Mouse (Mus musculus) neural tube, embryonic 12.5 days (tissue): ENCODE results near the gene Ezh2. TPM values are rescaled to one million over a fixed set of nuclear protein-coding genes. Genes with fewer than 3 reads are reported as not detected.
A peak's percentile ranks its signal among the peaks of the same experiment; 100 is the strongest.
"Not testable (repeated sequence)": the region's sequence is repeated elsewhere in the genome, so short reads cannot be mapped to it uniquely, and the experiment has no call there.

Source experiments
- ATAC-seq: fragments of 200-750 bp; cut with Nextera tagmentation; 2 replicates; pipeline ENCODE4 v1.8.0; 2017; ENCODE audit warnings: low read depth, mild to moderate bottlenecking, moderate TSS enrichment, moderate library complexity; ENCODE audit not compliant: low FRiP score
- H3K27ac ChIP-seq: fragments of 300-500 bp; sonication (generic); 2 replicates; pipeline ENCODE4 v1.5.1; 2016
- H3K27me3 ChIP-seq: fragments of 300-500 bp; sonication (generic); replicated peaks from 2 replicates; pipeline ENCODE4 v1.6.1; 2016; ENCODE audit warnings: mild to moderate bottlenecking
- H3K36me3 ChIP-seq: fragments of 300-500 bp; sonication (generic); 2 replicates; pipeline ENCODE4 v1.6.1; 2016; ENCODE audit warnings: mild to moderate bottlenecking
- H3K4me1 ChIP-seq: fragments of 300-500 bp; sonication (generic); 2 replicates; pipeline ENCODE4 v1.6.1; 2016
- H3K4me2 ChIP-seq: fragments of 300-500 bp; sonication (generic); replicated peaks from 2 replicates; pipeline ENCODE4 v1.6.1; 2016; ENCODE audit warnings: mild to moderate bottlenecking
- H3K4me3 ChIP-seq: fragments of 300-500 bp; sonication (generic); 2 replicates; pipeline ENCODE4 v1.5.1; 2016
- H3K9ac ChIP-seq: fragments of 300-500 bp; sonication (generic); 2 replicates; pipeline ENCODE4 v1.6.1; 2016; ENCODE audit warnings: mild to moderate bottlenecking
- H3K9me3 ChIP-seq: fragments of 300-500 bp; sonication (generic); 2 replicates; pipeline ENCODE4 v1.6.1; 2016; ENCODE audit warnings: mild to moderate bottlenecking
- WGBS: fragments of 180-500 bp; shearing (Covaris S2); methylation state at CpG from one replicate; pipeline ENCODE4 v1.1.7; 2016; 5-methylcytosine and 5-hydroxymethylcytosine counted together
- polyA plus RNA-seq: library from polyadenylated mRNA; unstranded; fragments of >200 nt; fragmentation: Nextera tagmentation; extraction: Ambion mirVana; gene quantifications from 2 replicates; pipeline ENCODE4 v1.2.1, GENCODE M21; 2016

Gene Ezh2
- polyA plus RNA-seq, 1 experiment from 2014 or later = 162 TPM

DNA sequence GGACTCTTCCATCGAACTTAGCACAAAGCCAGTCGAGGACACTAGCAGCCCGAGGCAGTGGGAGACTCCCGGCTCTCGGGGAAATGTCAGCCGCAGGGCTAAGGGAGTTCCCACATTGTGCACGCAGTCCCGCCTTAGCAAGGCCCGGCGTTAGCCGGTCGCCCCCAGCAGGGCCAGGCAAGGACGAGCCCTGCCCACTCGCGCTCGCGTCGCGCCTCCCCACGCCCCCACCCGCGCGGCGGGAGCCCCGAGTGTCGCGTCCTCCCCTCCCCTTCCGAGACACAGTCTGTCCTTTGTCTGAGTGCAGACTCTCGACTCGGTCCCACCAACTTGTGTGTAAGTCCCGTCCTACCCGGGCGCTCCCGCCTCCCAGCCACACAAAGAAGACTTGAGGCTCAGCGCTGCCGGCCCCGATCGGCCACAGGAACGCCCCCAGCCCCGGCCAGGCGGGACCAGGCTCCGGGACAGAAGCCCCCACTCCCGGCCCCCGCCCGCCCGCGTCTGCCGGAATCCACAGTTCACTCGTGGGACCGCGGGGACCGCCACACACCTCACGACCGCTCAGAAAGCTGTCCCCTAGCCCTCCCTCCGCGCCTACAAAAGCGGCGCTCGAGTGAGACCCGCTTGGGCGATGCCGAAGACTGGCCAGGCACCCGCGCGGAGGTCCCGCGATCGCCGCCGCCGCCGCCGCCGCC, 853 bp downstream of the Ezh2 start:
- WGBS = under 1% methylated on average over 74 of the region's 74 CpGs
- ATAC-seq = peak; percentile 73

DNA sequence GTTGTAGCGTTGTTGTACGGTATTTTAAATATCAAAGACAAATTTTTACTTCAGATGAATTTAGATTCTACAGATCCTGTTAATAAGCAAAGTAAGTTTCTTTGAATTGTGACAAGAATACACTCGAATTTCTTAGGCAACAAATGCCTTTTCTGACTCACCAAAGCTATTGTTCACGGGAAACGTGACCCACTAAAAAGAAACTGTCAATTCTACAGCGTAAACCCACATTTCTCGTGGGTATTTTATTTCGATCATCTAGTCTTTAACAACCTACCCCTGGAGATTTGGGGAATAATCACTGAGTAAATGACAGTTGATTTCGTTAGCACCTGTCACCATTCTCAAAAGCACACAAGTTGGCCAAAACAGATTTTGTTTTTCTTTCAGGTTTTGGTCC, 1.6 kb downstream of the Ezh2 start:
- Histone ChIP-seq H3K27me3 (no peaks in the 10 kb centered on the region), H3K4me3 (peak overlapping the region; percentile 96), H3K4me1 (peaks cover 6% of the 10 kb centered on the region; the same call in 1 of the 2 replicates), H3K9ac (peak overlapping the region; percentile 99), H3K27ac (no peak overlapping the region; the same call in 1 of the 2 replicates), H3K9me3 (no peaks in the 10 kb centered on the region), H3K4me2 (peak overlapping the region; percentile 71), H3K36me3 (no peaks in the 10 kb centered on the region)
- 9% methylated on average over 9 of the region's 9 CpGs for WGBS
- no peak for ATAC-seq

More for the DNA sequence above, 853 bp downstream of the Ezh2 start:
- Histone ChIP-seq H3K4me1 (peaks cover 6% of the 10 kb centered on the region; the same call in 1 of the 2 replicates), H3K4me3 (peak overlapping the region; percentile 96), H3K27me3 (no peaks in the 10 kb centered on the region), H3K36me3 (no peaks in the 10 kb centered on the region), H3K27ac (peak overlapping the region; percentile 99), H3K9me3 (no peaks in the 10 kb centered on the region), H3K4me2 (peak overlapping the region; percentile 71), H3K9ac (peak overlapping the region; percentile 99)

DNA sequence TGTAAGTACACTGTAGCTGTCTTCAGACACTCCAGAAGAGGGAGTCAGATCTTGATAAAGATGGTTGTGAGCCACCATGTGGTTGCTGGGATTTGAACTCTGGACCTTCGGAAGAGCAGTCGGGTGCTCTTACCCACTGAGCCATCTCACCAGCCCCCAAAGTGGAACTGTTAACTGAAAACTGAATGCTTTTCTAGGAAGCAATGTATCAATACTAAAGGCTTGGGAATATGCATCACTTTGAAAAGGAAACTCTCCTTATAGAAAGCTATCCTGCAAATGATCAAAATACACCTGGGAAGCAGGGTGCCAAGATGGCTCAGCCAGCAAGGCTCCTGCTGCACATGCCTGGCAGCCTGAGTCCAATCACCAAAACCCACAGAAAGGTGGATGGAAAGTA, 7.8 kb downstream of the Ezh2 start:
- H3K4me2 ChIP-seq, H3K36me3 ChIP-seq, H3K9me3 ChIP-seq, ATAC-seq, H3K9ac ChIP-seq, H3K27ac ChIP-seq, H3K4me3 ChIP-seq, H3K4me1 ChIP-seq, H3K27me3 ChIP-seq: not testable (repeated sequence)
- 89% methylated on average over 2 of the region's 2 CpGs for WGBS

DNA sequence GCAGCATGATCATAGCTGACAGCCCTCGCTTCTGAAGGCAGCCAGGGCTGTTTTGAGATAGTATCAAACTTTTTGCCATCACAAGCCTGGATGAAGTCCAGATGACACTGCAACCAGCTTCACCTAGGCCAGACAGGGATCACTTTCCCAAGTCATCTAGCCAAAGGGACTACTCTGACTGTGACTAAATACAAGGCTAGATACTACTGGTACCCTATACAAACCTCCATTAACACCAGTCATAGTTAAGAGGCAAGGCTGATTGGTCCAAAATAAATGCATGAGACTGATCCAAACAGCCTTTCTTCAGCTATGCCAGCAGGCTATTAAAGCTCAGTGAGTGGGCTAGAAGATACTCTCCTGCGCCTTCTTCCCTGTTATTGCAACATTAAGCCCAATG, 22.3 kb downstream of the Ezh2 start:
- peaks cover 35% of the 10 kb centered on the region for H3K36me3 ChIP-seq
- H3K27me3 ChIP-seq = no peaks in the 10 kb centered on the region
- H3K4me3 ChIP-seq = no peak overlapping the region
- no peak for ATAC-seq
- H3K9ac ChIP-seq = no peak overlapping the region
- no peaks in the 10 kb centered on the region for H3K9me3 ChIP-seq
- H3K27ac ChIP-seq = no peak overlapping the region
- WGBS = 95% methylated on average over 2 of the region's 2 CpGs
- no peak overlapping the region for H3K4me2 ChIP-seq
- H3K4me1 ChIP-seq = no peaks in the 10 kb centered on the region

GRCm38 (mm10) chr6:47565326-47566035, 29.7 kb downstream of the Ezh2 start:
- Histone ChIP-seq H3K4me3 (no peak overlapping the region), H3K27me3 (no peaks in the 10 kb centered on the region), H3K4me1 (no peaks in the 10 kb centered on the region), H3K27ac (no peak overlapping the region), H3K9ac (no peak overlapping the region), H3K36me3 (peaks cover 53% of the 10 kb centered on the region), H3K9me3 (no peaks in the 10 kb centered on the region), H3K4me2 (no peak overlapping the region)
- no peak for ATAC-seq
- WGBS = 98% methylated on average over 1 of the region's 1 CpGs

GRCm38 (mm10) chr6:47561426-47561825, 33.7 kb downstream of the Ezh2 start:
- peaks cover 39% of the 10 kb centered on the region for H3K36me3 ChIP-seq
- 90% methylated on average over 5 of the region's 5 CpGs for whole genome bisulfite sequencing

GRCm38 (mm10) chr6:47560846-47561245, 34.3 kb downstream of the Ezh2 start:
- no peaks in the 10 kb centered on the region for H3K4me1 ChIP-seq
- ATAC-seq = no peak
- no peaks in the 10 kb centered on the region for H3K27me3 ChIP-seq
- no peak overlapping the region for H3K9ac ChIP-seq
- WGBS = 95% methylated on average over 2 of the region's 2 CpGs
- no peaks in the 10 kb centered on the region for H3K9me3 ChIP-seq
- H3K27ac ChIP-seq = no peak overlapping the region
- no peak overlapping the region for H3K4me3 ChIP-seq
- peaks cover 42% of the 10 kb centered on the region for H3K36me3 ChIP-seq
- no peak overlapping the region for H3K4me2 ChIP-seq

More at GRCm38 (mm10) chr6:47561426-47561825, 33.7 kb downstream of the Ezh2 start:
- Histone ChIP-seq H3K9me3 (no peaks in the 10 kb centered on the region), H3K9ac (no peak overlapping the region), H3K27ac (no peak overlapping the region), H3K4me1 (no peaks in the 10 kb centered on the region), H3K27me3 (no peaks in the 10 kb centered on the region), H3K4me2 (no peak overlapping the region), H3K4me3 (no peak overlapping the region)
- no peak for ATAC-seq

GRCm38 (mm10) chr6:47560407-47560806, 34.7 kb downstream of the Ezh2 start:
- peaks cover 41% of the 10 kb centered on the region for H3K36me3 ChIP-seq

GRCm38 (mm10) chr6:47559287-47559686, 35.9 kb downstream of the Ezh2 start:
- Histone ChIP-seq H3K27ac (no peak overlapping the region), H3K36me3 (peaks cover 50% of the 10 kb centered on the region), H3K4me1 (no peaks in the 10 kb centered on the region), H3K9ac (no peak overlapping the region), H3K27me3 (no peaks in the 10 kb centered on the region), H3K4me3 (no peak overlapping the region), H3K4me2 (no peak overlapping the region), H3K9me3 (no peaks in the 10 kb centered on the region)
- whole genome bisulfite sequencing = 89% methylated on average over 2 of the region's 2 CpGs
- no peak for ATAC-seq

More at GRCm38 (mm10) chr6:47560407-47560806, 34.7 kb downstream of the Ezh2 start:
- no peaks in the 10 kb centered on the region for H3K9me3 ChIP-seq
- H3K9ac ChIP-seq = no peak overlapping the region
- H3K27me3 ChIP-seq = no peaks in the 10 kb centered on the region
- no peak overlapping the region for H3K27ac ChIP-seq
- no peak for ATAC-seq
- H3K4me2 ChIP-seq = no peak overlapping the region
- no peak overlapping the region for H3K4me3 ChIP-seq
- no peaks in the 10 kb centered on the region for H3K4me1 ChIP-seq

- ATAC-seq = no peak
- Histone ChIP-seq H3K4me1 (no peaks in the 10 kb centered on the region), H3K4me2 (no peak overlapping the region), H3K9me3 (no peaks in the 10 kb centered on the region), H3K9ac (no peak overlapping the region), H3K4me3 (no peak overlapping the region), H3K27ac (no peak overlapping the region), H3K36me3 (peaks cover 74% of the 10 kb centered on the region), H3K27me3 (no peaks in the 10 kb centered on the region)
- WGBS = 90% methylated on average over 4 of the region's 4 CpGs
Measured at GRCm38 (mm10) chr6:47552280-47552679, 42.9 kb downstream of the Ezh2 start.

DNA sequence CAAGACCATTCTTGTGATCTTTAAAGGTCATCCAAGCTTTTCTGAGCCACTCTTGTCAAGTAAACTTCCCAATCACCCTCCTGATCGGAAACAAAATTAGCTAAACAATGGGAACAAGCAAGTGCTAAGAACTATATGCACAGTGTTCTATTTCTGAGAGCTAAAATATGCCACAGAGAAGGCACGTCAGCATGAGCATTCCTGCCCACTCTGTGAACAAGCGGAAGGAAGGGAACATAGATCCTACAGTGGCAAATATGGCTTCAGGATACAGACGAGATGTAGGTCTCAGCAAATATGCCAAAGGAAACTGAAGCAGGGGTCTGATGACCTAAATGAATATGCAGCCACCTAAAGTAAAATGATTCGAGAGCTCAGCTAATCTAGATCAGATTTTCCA, 59.8 kb downstream of the Ezh2 start:
- no peak overlapping the region for H3K27ac ChIP-seq
- peaks cover 52% of the 10 kb centered on the region for H3K36me3 ChIP-seq
- H3K4me1 ChIP-seq = no peaks in the 10 kb centered on the region
- 91% methylated on average over 5 of the region's 5 CpGs for WGBS
- no peak for ATAC-seq
- H3K9me3 ChIP-seq = no peaks in the 10 kb centered on the region
- H3K9ac ChIP-seq = no peak overlapping the region
- H3K4me2 ChIP-seq = no peak overlapping the region
- H3K4me3 ChIP-seq = no peak overlapping the region
- H3K27me3 ChIP-seq = no peaks in the 10 kb centered on the region

DNA sequence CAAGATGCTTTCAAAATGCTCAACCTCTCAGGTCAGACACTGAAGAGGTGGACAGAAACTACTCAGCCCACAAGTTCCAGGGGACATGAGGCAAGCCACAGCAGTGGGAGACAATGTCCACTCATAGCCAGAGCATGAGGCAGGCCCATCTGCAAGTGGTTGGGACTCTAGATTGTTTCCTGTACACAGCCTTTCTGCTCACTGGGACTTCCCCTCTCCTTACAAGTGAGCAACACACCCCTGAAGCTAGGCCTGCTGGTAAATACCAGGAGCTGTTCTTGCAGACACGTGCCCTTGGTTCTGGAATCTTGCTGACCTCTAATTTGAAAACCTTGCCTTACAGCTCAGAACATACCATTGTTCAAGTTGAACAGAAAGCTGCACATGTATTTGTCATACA, 62.6 kb downstream of the Ezh2 start:
- no peak overlapping the region for H3K4me2 ChIP-seq
- 83% methylated on average over 1 of the region's 1 CpGs for WGBS
- no peak overlapping the region for H3K4me3 ChIP-seq
- no peak for ATAC-seq
- no peaks in the 10 kb centered on the region for H3K27me3 ChIP-seq
- no peaks in the 10 kb centered on the region for H3K9me3 ChIP-seq
- H3K36me3 ChIP-seq = peaks cover 76% of the 10 kb centered on the region
- H3K9ac ChIP-seq = no peak overlapping the region
- no peak overlapping the region for H3K27ac ChIP-seq
- H3K4me1 ChIP-seq = no peaks in the 10 kb centered on the region
